Mouse (Mus musculus) small intestine, adult 2 months (tissue): ENCODE data around the gene 9930022D16Rik. TPM values are rescaled to one million over a fixed set of nuclear protein-coding genes. Genes with fewer than 3 reads are reported as not detected.

ENCODE experiments used
- H3K27ac ChIP-seq: fragments of 200-500 bp; 2 replicates; pipeline ENCODE4 v1.5.1; 2012; ENCODE audit warnings: low read depth, low read length, control low read depth, inconsistent platforms; ENCODE audit not compliant: insufficient read depth
- H3K27me3 ChIP-seq: fragments of 200-500 bp; 2 replicates; pipeline ENCODE4 v1.6.1; 2012; ENCODE audit warnings: mild to moderate bottlenecking, moderate library complexity, low read length, inconsistent platforms; ENCODE audit not compliant: control insufficient read depth, insufficient read depth
- H3K36me3 ChIP-seq: fragments of 200-500 bp; 2 replicates; pipeline ENCODE4 v1.6.1; 2012; ENCODE audit warnings: mild to moderate bottlenecking, low read length, control low read depth, inconsistent platforms; ENCODE audit not compliant: control insufficient read depth, insufficient read depth
- H3K4me1 ChIP-seq: fragments of 200-500 bp; 2 replicates; pipeline ENCODE4 v1.6.1; 2012; ENCODE audit warnings: low read length, inconsistent platforms, mixed read lengths; ENCODE audit not compliant: control insufficient read depth, insufficient read depth, insufficient read length
- H3K4me3 ChIP-seq: fragments of 200-500 bp; 2 replicates; pipeline ENCODE4 v1.5.1; 2012; ENCODE audit warnings: low read depth, mild to moderate bottlenecking, control low read depth, inconsistent platforms, low read length, moderate library complexity
- CTCF ChIP-seq: fragments of 200-500 bp; IDR thresholded peaks from 2 replicates; pipeline ENCODE4 v1.5.1; 2012; ENCODE audit warnings: low read depth, mild to moderate bottlenecking, control low read depth, inconsistent platforms, low read length, moderate library complexity, mixed read lengths; ENCODE audit not compliant: insufficient replicate concordance, insufficient read length; ENCODE audit errors: extremely low read depth
- POLR2A ChIP-seq: fragments of 200-500 bp; IDR thresholded peaks from 2 replicates; pipeline ENCODE4 v1.6.1; 2012; ENCODE audit warnings: low read depth, mild to moderate bottlenecking, control low read depth, inconsistent platforms, low read length, moderate library complexity
- WGBS: fragments of 180-500 bp; shearing (Covaris S2); methylation state at CpG from one replicate; pipeline ENCODE4 v1.1.7; 2018; 5-methylcytosine and 5-hydroxymethylcytosine counted together
- polyA plus RNA-seq: library from polyadenylated mRNA; depleted of rRNA; stranded (reverse); fragments of >200 nt; gene quantifications from 2 replicates; pipeline ENCODE4 v1.2.3, GENCODE M21; 2012

The 9930022D16Rik gene
- polyA plus RNA-seq, 1 experiment: not detected

- WGBS: 34% methylated on average over 7 of the region's 7 CpGs
- TF ChIP-seq CTCF (no peak), POLR2A (no peak)
- H3K36me3 ChIP-seq: peaks cover 12% of the 10 kb centered on the region; the same call in 1 of the 2 replicates
- no peaks in the 10 kb centered on the region for H3K27me3 ChIP-seq
- no peak overlapping the region for H3K27ac ChIP-seq
- H3K4me3 ChIP-seq: no peak overlapping the region
- H3K4me1 ChIP-seq: peaks cover 31% of the 10 kb centered on the region
Measured at GRCm38 (mm10) chr11:109376484-109377143, 37.1 kb upstream of the 9930022D16Rik start.

DNA sequence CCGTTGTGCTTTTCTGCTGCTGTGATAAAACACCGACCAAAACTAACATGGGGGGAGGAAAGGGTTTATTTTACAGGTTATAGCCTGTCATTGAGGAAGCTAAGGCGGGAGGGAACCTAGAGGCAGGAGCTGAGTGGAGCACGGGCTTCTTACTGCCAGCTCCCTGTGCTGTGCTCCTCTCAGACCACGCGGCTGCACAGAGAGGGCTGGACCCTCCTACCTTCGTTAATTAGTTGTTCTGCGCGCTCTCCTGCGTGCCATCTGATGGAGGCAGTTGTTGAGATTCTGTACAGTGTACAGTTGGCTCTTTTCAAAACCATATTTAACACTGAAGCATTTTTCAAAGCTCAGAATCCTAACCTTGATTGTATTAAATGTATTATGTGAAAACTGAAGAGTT lies 36.2 kb upstream of the 9930022D16Rik start:
- TF ChIP-seq POLR2A (no peak), CTCF (no peak)
- WGBS: 41% methylated on average over 10 of the region's 10 CpGs
- H3K36me3 ChIP-seq: peaks cover 8% of the 10 kb centered on the region; the same call in 1 of the 2 replicates
- no peaks in the 10 kb centered on the region for H3K27me3 ChIP-seq
- H3K4me3 ChIP-seq: no peak overlapping the region
- H3K27ac ChIP-seq: no peak overlapping the region
- peaks cover 31% of the 10 kb centered on the region for H3K4me1 ChIP-seq

- H3K27me3 ChIP-seq: no peaks in the 10 kb centered on the region
- no peak overlapping the region for H3K4me3 ChIP-seq
- H3K36me3 ChIP-seq: peaks cover 8% of the 10 kb centered on the region; the same call in 1 of the 2 replicates
- 48% methylated on average over 7 of the region's 7 CpGs for WGBS
- no peak for TF ChIP-seq POLR2A
- TF ChIP-seq CTCF: no peak
- peaks cover 31% of the 10 kb centered on the region for H3K4me1 ChIP-seq
- no peak overlapping the region for H3K27ac ChIP-seq
Measured at GRCm38 (mm10) chr11:109378051-109378450, 35.7 kb upstream of the 9930022D16Rik start.

GRCm38 (mm10) chr11:109380662-109381061 lies 33.1 kb upstream of the 9930022D16Rik start:
- Histone ChIP-seq H3K27ac (no peak overlapping the region), H3K4me1 (peaks cover 23% of the 10 kb centered on the region), H3K4me3 (no peak overlapping the region), H3K36me3 (peaks cover 4% of the 10 kb centered on the region; the same call in 1 of the 2 replicates), H3K27me3 (no peaks in the 10 kb centered on the region)
- TF ChIP-seq POLR2A: no peak
- no peak for TF ChIP-seq CTCF
- 66% methylated on average over 5 of the region's 5 CpGs for WGBS

DNA sequence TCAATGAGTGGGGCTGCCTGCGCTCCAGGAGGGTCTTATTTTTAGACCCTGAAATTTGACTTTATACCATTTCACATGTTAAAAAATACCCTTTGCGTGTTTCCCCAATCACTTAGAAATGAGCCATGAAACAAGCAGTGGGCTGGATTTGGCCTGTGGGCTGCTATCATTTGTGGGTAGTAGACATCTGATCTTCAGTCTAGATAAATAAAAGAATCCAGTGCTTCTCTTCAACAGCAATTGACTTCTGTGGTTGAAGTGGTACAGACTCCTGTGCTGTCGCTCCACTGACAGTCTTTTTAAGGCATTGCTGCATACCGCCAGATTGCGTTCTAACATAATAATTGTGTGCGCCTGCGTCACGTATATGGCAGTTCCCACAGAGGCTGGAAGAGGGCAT lies 28.4 kb upstream of the 9930022D16Rik start:
- no peak overlapping the region for H3K4me3 ChIP-seq
- TF ChIP-seq CTCF (no peak), POLR2A (no peak)
- no peaks in the 10 kb centered on the region for H3K27me3 ChIP-seq
- H3K4me1 ChIP-seq: peaks cover 5% of the 10 kb centered on the region
- 91% methylated on average over 8 of the region's 8 CpGs for WGBS
- H3K36me3 ChIP-seq: peaks cover 6% of the 10 kb centered on the region; the same call in 1 of the 2 replicates
- no peak overlapping the region for H3K27ac ChIP-seq

DNA sequence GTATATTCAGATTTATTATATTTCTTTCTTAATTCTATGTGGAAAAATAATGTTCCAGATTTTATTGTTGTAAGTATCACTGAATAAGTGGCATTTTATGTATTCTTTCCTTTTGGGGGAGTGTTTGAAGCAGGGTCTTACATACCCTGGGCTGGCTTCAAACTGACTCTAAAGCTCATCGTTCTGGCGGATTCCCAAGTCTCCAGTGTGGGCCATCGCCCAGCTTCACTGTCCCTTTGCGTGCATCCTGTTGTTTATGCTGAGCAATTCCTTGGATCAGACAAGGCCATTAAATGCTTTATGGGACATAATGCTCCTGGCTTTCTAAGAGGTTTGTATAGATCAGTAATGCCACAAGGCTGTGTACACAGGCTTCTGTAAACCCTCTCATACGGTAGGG lies 24.7 kb upstream of the 9930022D16Rik start:
- H3K27ac ChIP-seq: no peak overlapping the region

GRCm38 (mm10) chr11:109391200-109391599 lies 22.5 kb upstream of the 9930022D16Rik start:
- Histone ChIP-seq H3K27me3 (no peaks in the 10 kb centered on the region), H3K4me3 (no peak overlapping the region), H3K4me1 (no peaks in the 10 kb centered on the region; the same call in 1 of the 2 replicates), H3K36me3 (peaks cover 27% of the 10 kb centered on the region), H3K27ac (no peak overlapping the region)
- TF ChIP-seq POLR2A (no peak), CTCF (no peak)
- 88% methylated on average over 7 of the region's 7 CpGs for WGBS

More for the DNA sequence above, 24.7 kb upstream of the 9930022D16Rik start:
- WGBS: 75% methylated on average over 5 of the region's 5 CpGs
- peaks cover 2% of the 10 kb centered on the region for H3K4me1 ChIP-seq
- H3K4me3 ChIP-seq: no peak overlapping the region
- no peaks in the 10 kb centered on the region for H3K27me3 ChIP-seq
- TF ChIP-seq CTCF (no peak), POLR2A (no peak)
- peaks cover 19% of the 10 kb centered on the region for H3K36me3 ChIP-seq

DNA sequence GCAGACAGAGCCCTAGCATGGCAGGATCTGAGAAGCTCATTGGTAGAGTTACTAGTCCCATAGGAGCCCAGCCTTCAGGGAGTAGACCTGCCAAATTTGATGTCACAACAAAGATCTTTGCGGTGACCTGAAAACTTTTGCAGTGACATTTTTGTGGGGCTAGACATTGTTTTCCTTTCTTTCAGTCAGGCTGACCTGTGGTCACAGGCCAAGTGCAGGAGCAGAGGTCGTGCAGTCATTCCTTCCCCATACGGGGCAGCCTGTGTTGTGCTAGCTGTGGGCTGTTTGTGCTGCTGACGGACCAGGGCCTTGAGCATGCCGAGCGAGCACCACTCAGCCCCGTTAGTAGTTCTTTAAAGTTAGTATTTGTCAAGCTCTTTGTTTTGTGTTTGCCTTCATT lies 22.0 kb upstream of the 9930022D16Rik start:
- no peaks in the 10 kb centered on the region; the same call in 1 of the 2 replicates for H3K4me1 ChIP-seq
- H3K27ac ChIP-seq: no peak overlapping the region
- no peak overlapping the region for H3K4me3 ChIP-seq
- TF ChIP-seq POLR2A (no peak), CTCF (no peak)
- WGBS: 68% methylated on average over 7 of the region's 7 CpGs
- H3K36me3 ChIP-seq: peaks cover 33% of the 10 kb centered on the region
- H3K27me3 ChIP-seq: no peaks in the 10 kb centered on the region
